Mouse (Mus musculus) hindbrain, embryonic 12.5 days (tissue): Measurements from ENCODE around the gene Tnn. TPM values are rescaled to one million over a fixed set of nuclear protein-coding genes. Genes with fewer than 3 reads are reported as not detected.

Experiments
- ATAC-seq: fragments of 200-750 bp; cut with Nextera tagmentation; 2 replicates; pipeline ENCODE4 v1.8.0; 2017; ENCODE audit warnings: moderate TSS enrichment; ENCODE audit not compliant: low FRiP score
- H3K27ac ChIP-seq: fragments of 300-500 bp; sonication (generic); 2 replicates; pipeline ENCODE4 v1.5.1; 2016; ENCODE audit warnings: mild to moderate bottlenecking
- H3K27me3 ChIP-seq: fragments of 300-500 bp; sonication (generic); 2 replicates; pipeline ENCODE4 v1.6.1; 2016; ENCODE audit warnings: mild to moderate bottlenecking
- H3K36me3 ChIP-seq: fragments of 300-500 bp; sonication (generic); 2 replicates; pipeline ENCODE4 v1.6.1; 2016; ENCODE audit warnings: mild to moderate bottlenecking
- H3K4me1 ChIP-seq: fragments of 300-500 bp; sonication (generic); 2 replicates; pipeline ENCODE4 v1.6.1; 2016
- H3K4me2 ChIP-seq: fragments of 300-500 bp; sonication (generic); replicated peaks from 2 replicates; pipeline ENCODE4 v1.6.1; 2016; ENCODE audit warnings: mild to moderate bottlenecking
- H3K4me3 ChIP-seq: fragments of 300-500 bp; sonication (generic); 2 replicates; pipeline ENCODE4 v1.5.1; 2016; ENCODE audit warnings: mild to moderate bottlenecking
- H3K9ac ChIP-seq: fragments of 300-500 bp; sonication (generic); 2 replicates; pipeline ENCODE4 v1.6.1; 2016; ENCODE audit warnings: mild to moderate bottlenecking, moderate library complexity
- H3K9me3 ChIP-seq: fragments of 300-500 bp; sonication (generic); replicated peaks from 2 replicates; pipeline ENCODE4 v1.6.1; 2016; ENCODE audit warnings: mild to moderate bottlenecking
- WGBS: fragments of 180-500 bp; shearing (Covaris S2); methylation state at CpG from one replicate; pipeline ENCODE4 v1.1.7; 2016; 5-methylcytosine and 5-hydroxymethylcytosine counted together
- polyA plus RNA-seq: library from polyadenylated mRNA; unstranded; fragments of >200 nt; fragmentation: Nextera tagmentation; extraction: Ambion mirVana; gene quantifications from 2 replicates; pipeline ENCODE4 v1.2.1, GENCODE M21; 2016

The Tnn gene
- polyA plus RNA-seq, 1 experiment from 2014 or later: 0.22 TPM

GRCm38 (mm10) chr1:160144343-160144742, 9.0 kb downstream of the Tnn start:
- H3K27ac ChIP-seq: no peak overlapping the region
- no peaks in the 10 kb centered on the region for H3K27me3 ChIP-seq
- H3K4me1 ChIP-seq: peaks cover 9% of the 10 kb centered on the region; the same call in 1 of the 2 replicates
- H3K9me3 ChIP-seq: no peaks in the 10 kb centered on the region
- H3K9ac ChIP-seq: no peak overlapping the region
- H3K4me2 ChIP-seq: no peak overlapping the region
- no peak overlapping the region for H3K4me3 ChIP-seq
- no peaks in the 10 kb centered on the region for H3K36me3 ChIP-seq
- WGBS: 74% methylated on average over 7 of the region's 7 CpGs
- no peak for ATAC-seq

- Histone ChIP-seq H3K4me3 (no peak overlapping the region), H3K9ac (no peak overlapping the region), H3K9me3 (no peaks in the 10 kb centered on the region), H3K27ac (no peak overlapping the region), H3K4me1 (no peaks in the 10 kb centered on the region), H3K27me3 (no peaks in the 10 kb centered on the region), H3K36me3 (no peaks in the 10 kb centered on the region), H3K4me2 (no peak overlapping the region)
- 86% methylated on average over 7 of the region's 7 CpGs for WGBS
- ATAC-seq: no peak
Measured at GRCm38 (mm10) chr1:160136362-160136890, 17.0 kb downstream of the Tnn start.

GRCm38 (mm10) chr1:160133464-160134079, 19.8 kb downstream of the Tnn start:
- Histone ChIP-seq H3K9me3 (no peaks in the 10 kb centered on the region), H3K27ac (no peak overlapping the region), H3K27me3 (no peaks in the 10 kb centered on the region), H3K4me3 (no peak overlapping the region), H3K9ac (no peak overlapping the region), H3K4me1 (no peaks in the 10 kb centered on the region), H3K4me2 (no peak overlapping the region), H3K36me3 (no peaks in the 10 kb centered on the region)
- WGBS: 68% methylated on average over 4 of the region's 4 CpGs
- ATAC-seq: no peak

GRCm38 (mm10) chr1:160123957-160124356, 29.4 kb downstream of the Tnn start:
- no peak overlapping the region for H3K4me3 ChIP-seq
- H3K4me1 ChIP-seq: no peaks in the 10 kb centered on the region
- H3K36me3 ChIP-seq: no peaks in the 10 kb centered on the region
- H3K27ac ChIP-seq: no peak overlapping the region
- H3K9me3 ChIP-seq: no peaks in the 10 kb centered on the region
- WGBS: 88% methylated on average over 2 of the region's 2 CpGs
- H3K4me2 ChIP-seq: no peak overlapping the region
- H3K9ac ChIP-seq: no peak overlapping the region
- ATAC-seq: no peak
- no peaks in the 10 kb centered on the region for H3K27me3 ChIP-seq

GRCm38 (mm10) chr1:160108604-160109003, 44.8 kb downstream of the Tnn start:
- Histone ChIP-seq H3K27ac (no peak overlapping the region), H3K9ac (no peak overlapping the region), H3K36me3 (no peaks in the 10 kb centered on the region), H3K4me2 (no peak overlapping the region), H3K4me3 (no peak overlapping the region), H3K4me1 (no peaks in the 10 kb centered on the region), H3K9me3 (no peaks in the 10 kb centered on the region), H3K27me3 (no peaks in the 10 kb centered on the region)
- WGBS: 72% methylated on average over 2 of the region's 2 CpGs
- no peak for ATAC-seq

GRCm38 (mm10) chr1:160105426-160105825, 48.0 kb downstream of the Tnn start:
- Histone ChIP-seq H3K4me3 (no peak overlapping the region), H3K9me3 (no peaks in the 10 kb centered on the region), H3K27ac (no peak overlapping the region), H3K4me1 (no peaks in the 10 kb centered on the region), H3K9ac (no peak overlapping the region), H3K27me3 (no peaks in the 10 kb centered on the region), H3K36me3 (no peaks in the 10 kb centered on the region), H3K4me2 (no peak overlapping the region)
- WGBS: 88% methylated on average over 5 of the region's 5 CpGs
- ATAC-seq: no peak

- H3K27ac ChIP-seq: no peak overlapping the region
- H3K9me3 ChIP-seq: no peaks in the 10 kb centered on the region
- no peaks in the 10 kb centered on the region for H3K4me1 ChIP-seq
- no peak overlapping the region for H3K4me3 ChIP-seq
- no peak overlapping the region for H3K4me2 ChIP-seq
- ATAC-seq: no peak
- WGBS: 86% methylated on average over 5 of the region's 5 CpGs
- H3K9ac ChIP-seq: no peak overlapping the region
- H3K36me3 ChIP-seq: no peaks in the 10 kb centered on the region
- no peaks in the 10 kb centered on the region for H3K27me3 ChIP-seq
Measured at GRCm38 (mm10) chr1:160100996-160101395, 52.4 kb downstream of the Tnn start.

- Histone ChIP-seq H3K27me3 (no peaks in the 10 kb centered on the region), H3K4me2 (no peak overlapping the region), H3K27ac (no peak overlapping the region), H3K9ac (no peak overlapping the region), H3K9me3 (no peaks in the 10 kb centered on the region), H3K36me3 (no peaks in the 10 kb centered on the region), H3K4me1 (no peaks in the 10 kb centered on the region), H3K4me3 (no peak overlapping the region)
- WGBS: 88% methylated on average over 5 of the region's 5 CpGs
- no peak for ATAC-seq
Measured at GRCm38 (mm10) chr1:160099659-160100302, 53.6 kb downstream of the Tnn start.

GRCm38 (mm10) chr1:160086651-160087050, 66.7 kb downstream of the Tnn start:
- H3K4me3 ChIP-seq: no peak overlapping the region
- no peak for ATAC-seq
- H3K4me2 ChIP-seq: no peak overlapping the region
- H3K9me3 ChIP-seq: no peaks in the 10 kb centered on the region
- no peak overlapping the region for H3K9ac ChIP-seq
- no peaks in the 10 kb centered on the region for H3K36me3 ChIP-seq
- no peak overlapping the region for H3K27ac ChIP-seq
- WGBS: 76% methylated on average over 2 of the region's 2 CpGs
- no peaks in the 10 kb centered on the region for H3K4me1 ChIP-seq
- peaks cover 3% of the 10 kb centered on the region; the same call in 1 of the 2 replicates for H3K27me3 ChIP-seq

GRCm38 (mm10) chr1:160084239-160084638, 69.1 kb downstream of the Tnn start:
- no peak overlapping the region for H3K27ac ChIP-seq
- 84% methylated on average over 1 of the region's 1 CpGs for WGBS

GRCm38 (mm10) chr1:160082647-160083046, 70.7 kb downstream of the Tnn start:
- WGBS: 79% methylated on average over 1 of the region's 1 CpGs
- Histone ChIP-seq H3K4me1 (no peaks in the 10 kb centered on the region), H3K9ac (no peak overlapping the region), H3K9me3 (no peaks in the 10 kb centered on the region), H3K27ac (no peak overlapping the region), H3K4me2 (no peak overlapping the region), H3K36me3 (no peaks in the 10 kb centered on the region), H3K27me3 (peaks cover 3% of the 10 kb centered on the region; the same call in 1 of the 2 replicates), H3K4me3 (no peak overlapping the region)
- no peak for ATAC-seq

More at GRCm38 (mm10) chr1:160084239-160084638, 69.1 kb downstream of the Tnn start:
- Histone ChIP-seq H3K36me3 (no peaks in the 10 kb centered on the region), H3K9ac (no peak overlapping the region), H3K4me3 (no peak overlapping the region), H3K27me3 (peaks cover 3% of the 10 kb centered on the region; the same call in 1 of the 2 replicates), H3K4me1 (no peaks in the 10 kb centered on the region), H3K9me3 (no peaks in the 10 kb centered on the region), H3K4me2 (no peak overlapping the region)
- ATAC-seq: no peak

- 0 out of 2 replicates have a peak, but pooled peaks have one; percentile 39 for ATAC-seq
Measured at GRCm38 (mm10) chr1:160080800-160081436, 72.5 kb downstream of the Tnn start.

More at GRCm38 (mm10) chr1:160080800-160081436, 72.5 kb downstream of the Tnn start:
- no peak overlapping the region for H3K4me3 ChIP-seq
- H3K27me3 ChIP-seq: peaks cover 3% of the 10 kb centered on the region; the same call in 1 of the 2 replicates
- 32% methylated on average over 2 of the region's 2 CpGs for WGBS
- no peaks in the 10 kb centered on the region for H3K9me3 ChIP-seq
- H3K4me2 ChIP-seq: no peak overlapping the region
- no peaks in the 10 kb centered on the region for H3K4me1 ChIP-seq
- H3K27ac ChIP-seq: no peak overlapping the region
- H3K36me3 ChIP-seq: no peaks in the 10 kb centered on the region
- H3K9ac ChIP-seq: no peak overlapping the region
